Mouse (Mus musculus) forebrain, embryonic 10.5 days (tissue): ENCODE results near the gene Ehmt2. TPM values are rescaled to one million over a fixed set of nuclear protein-coding genes. Genes with fewer than 3 reads are reported as not detected.

Source experiments
- DNase-seq: peaks from one replicate; pipeline ENCODE4 v3.0.0-alpha.2; 2017; ENCODE audit warnings: low spot score; ENCODE audit errors: extremely low spot score
- H3K27ac ChIP-seq: fragments of 300-500 bp; sonication (generic); 2 replicates; pipeline ENCODE4 v1.5.1; 2016; ENCODE audit warnings: mild to moderate bottlenecking
- H3K27me3 ChIP-seq: fragments of 300-500 bp; sonication (generic); 2 replicates; pipeline ENCODE4 v1.6.1; 2016; ENCODE audit warnings: mild to moderate bottlenecking; ENCODE audit not compliant: poor library complexity, severe bottlenecking
- H3K36me3 ChIP-seq: fragments of 300-500 bp; sonication (generic); replicated peaks from 2 replicates; pipeline ENCODE4 v1.6.1; 2016; ENCODE audit warnings: mild to moderate bottlenecking, moderate library complexity
- H3K4me1 ChIP-seq: fragments of 300-500 bp; sonication (generic); 2 replicates; pipeline ENCODE4 v1.6.1; 2016
- H3K4me3 ChIP-seq: fragments of 300-500 bp; sonication (generic); 2 replicates; pipeline ENCODE4 v1.5.1; 2016; ENCODE audit warnings: mild to moderate bottlenecking, moderate library complexity
- H3K9me3 ChIP-seq: fragments of 300-500 bp; sonication (generic); 2 replicates; pipeline ENCODE4 v1.6.1; 2016; ENCODE audit warnings: mild to moderate bottlenecking, moderate library complexity
- WGBS: fragments of 180-500 bp; shearing (Covaris S2); methylation state at CpG from one replicate; pipeline ENCODE4 v1.1.7; 2016; 5-methylcytosine and 5-hydroxymethylcytosine counted together
- microRNA-seq: library from miRNA; unstranded; fragments of <30 nt; microRNA quantifications from one replicate; pipeline ENCODE4, GENCODE M21; 2017
- polyA plus RNA-seq: library from polyadenylated mRNA; unstranded; fragments of >200 nt; fragmentation: Nextera tagmentation; extraction: Ambion mirVana; gene quantifications from 2 replicates; pipeline ENCODE4 v1.2.1, GENCODE M21; 2016

The Ehmt2 gene
- polyA plus RNA-seq, 1 experiment from 2014 or later = 98.8 TPM

DNA sequence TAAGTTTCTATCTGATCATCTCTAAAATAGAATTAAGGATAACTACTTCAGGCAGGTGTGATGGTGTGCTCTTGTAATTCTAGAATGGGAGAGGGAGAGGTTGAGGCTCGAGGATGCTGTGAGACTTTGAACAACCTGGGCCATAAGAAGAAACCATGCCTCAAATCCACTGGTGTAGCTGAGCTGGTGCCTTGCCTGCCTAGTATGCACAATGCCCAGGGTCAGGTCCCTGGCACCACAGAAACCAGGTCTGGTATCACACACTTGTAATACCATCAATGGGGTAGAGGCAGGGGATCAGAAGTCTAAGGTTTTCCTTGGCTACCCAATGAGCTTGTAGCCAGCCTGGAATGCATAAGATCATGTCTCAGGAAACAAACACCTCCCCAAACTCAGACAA, 64.6 kb downstream of the Ehmt2 start:
- Histone ChIP-seq H3K27me3 (peaks cover 68% of the 10 kb centered on the region), H3K4me3 (no peak overlapping the region), H3K4me1 (peaks cover 21% of the 10 kb centered on the region), H3K27ac (no peak overlapping the region), H3K9me3 (no peaks in the 10 kb centered on the region), H3K36me3 (no peaks in the 10 kb centered on the region)
- DNase-seq = no peak
- 68% methylated on average over 1 of the region's 1 CpGs for WGBS

Small RNA genes lying within 50 kb of the gene (microRNA-seq; reads per million reads assigned to microRNA genes)
- not detected for gene Mir6972

Other genes starting within 250 kb of the Ehmt2 start
- gene Tnxb, start 227.9 kb upstream of the Ehmt2 start, polyA plus RNA-seq = not detected in 2 replicates
- gene C4b, start 154.6 kb upstream of the Ehmt2 start, polyA plus RNA-seq = not detected in 2 replicates
- not detected in 2 replicates for gene Cyp21a1, start 93.9 kb upstream of the Ehmt2 start, polyA plus RNA-seq
- gene Stk19, start 61.5 kb upstream of the Ehmt2 start, polyA plus RNA-seq = 28.6 and 31.6 TPM in 2 replicates
- 80.2 and 83.0 TPM in 2 replicates for gene Dxo, start 61.5 kb upstream of the Ehmt2 start, polyA plus RNA-seq
- 58.0 and 58.3 TPM in 2 replicates for gene Skiv2l, start 48.3 kb upstream of the Ehmt2 start, polyA plus RNA-seq
- gene Nelfe, start 48.1 kb upstream of the Ehmt2 start, polyA plus RNA-seq = 150 and 153 TPM in 2 replicates
- gene Cfb, start 36.0 kb upstream of the Ehmt2 start, polyA plus RNA-seq = 1.8 and 2.7 TPM in 2 replicates
- gene Zbtb12, start 19.0 kb upstream of the Ehmt2 start, polyA plus RNA-seq = 6.6 and 7.0 TPM in 2 replicates
- gene Gm20547, start 16.4 kb upstream of the Ehmt2 start, polyA plus RNA-seq = 0.05 and 0.11 TPM in 2 replicates
- 0.83 and 1.7 TPM in 2 replicates for gene C2, start 204 bp upstream of the Ehmt2 start, polyA plus RNA-seq
- gene Slc44a4, start 16.0 kb downstream of the Ehmt2 start, polyA plus RNA-seq = 0.06 and 0.11 TPM in 2 replicates
- gene Neu1, start 32.8 kb downstream of the Ehmt2 start, polyA plus RNA-seq = 18.2 and 18.8 TPM in 2 replicates
- gene Hspa1b, start 60.8 kb downstream of the Ehmt2 start, polyA plus RNA-seq = 0.07 TPM in 1 of 2 replicates, not detected in the other
- gene Gm20481, start 71.4 kb downstream of the Ehmt2 start, polyA plus RNA-seq = not detected in 2 replicates
- 0.94 and 2.1 TPM in 2 replicates for gene Hspa1a, start 73.7 kb downstream of the Ehmt2 start, polyA plus RNA-seq
- 1.1 TPM in 2 replicates for gene Hspa1l, start 74.2 kb downstream of the Ehmt2 start, polyA plus RNA-seq
- 363 and 375 TPM in 2 replicates for gene Lsm2, start 83.4 kb downstream of the Ehmt2 start, polyA plus RNA-seq
- 229 and 234 TPM in 2 replicates for gene Vars, start 102.5 kb downstream of the Ehmt2 start, polyA plus RNA-seq
- gene Vwa7, start 118.1 kb downstream of the Ehmt2 start, polyA plus RNA-seq = 0.19 and 0.22 TPM in 2 replicates
- 3.0 and 4.1 TPM in 2 replicates for gene Sapcd1, start 129.5 kb downstream of the Ehmt2 start, polyA plus RNA-seq
- gene Msh5, start 148.3 kb downstream of the Ehmt2 start, polyA plus RNA-seq = 4.3 and 5.1 TPM in 2 replicates
- gene Clic1, start 151.5 kb downstream of the Ehmt2 start, polyA plus RNA-seq = 174 and 179 TPM in 2 replicates
- 414 and 441 TPM in 2 replicates for gene Ddah2, start 160.6 kb downstream of the Ehmt2 start, polyA plus RNA-seq
- 0.25 TPM in 1 of 2 replicates, not detected in the other for gene Ly6g6c, start 166.9 kb downstream of the Ehmt2 start, polyA plus RNA-seq
- gene Mpig6b, start 167.7 kb downstream of the Ehmt2 start, polyA plus RNA-seq = 0.59 and 0.72 TPM in 2 replicates
- 1.00 TPM in 1 of 2 replicates, not detected in the other for gene Ly6g6e, start 178.4 kb downstream of the Ehmt2 start, polyA plus RNA-seq
- gene Ly6g6d, start 179.6 kb downstream of the Ehmt2 start, polyA plus RNA-seq = 1.8 and 2.0 TPM in 2 replicates
- gene Ly6g6f, start 187.1 kb downstream of the Ehmt2 start, polyA plus RNA-seq = 0.46 and 0.69 TPM in 2 replicates
- 51.8 and 52.7 TPM in 2 replicates for gene Abhd16a, start 190.8 kb downstream of the Ehmt2 start, polyA plus RNA-seq
- not detected in 2 replicates for gene Ly6g5c, start 209.8 kb downstream of the Ehmt2 start, polyA plus RNA-seq
- 1.2 and 1.4 TPM in 2 replicates for gene Ly6g5b, start 217.0 kb downstream of the Ehmt2 start, polyA plus RNA-seq
- gene Gpank1, start 223.0 kb downstream of the Ehmt2 start, polyA plus RNA-seq = 33.9 and 42.2 TPM in 2 replicates
- gene Csnk2b, start 223.6 kb downstream of the Ehmt2 start, polyA plus RNA-seq = 290 and 303 TPM in 2 replicates
- 7.8 and 10.6 TPM in 2 replicates for gene D17H6S53E, start 227.9 kb downstream of the Ehmt2 start, polyA plus RNA-seq
- gene Apom, start 233.6 kb downstream of the Ehmt2 start, polyA plus RNA-seq = 0.74 and 0.97 TPM in 2 replicates
- gene Bag6, start 236.7 kb downstream of the Ehmt2 start, polyA plus RNA-seq = 65.9 and 69.0 TPM in 2 replicates